Mouse (Mus musculus): ENCODE data around the gene Itm2b.

Itm2b gene

GRCm38 (mm10) chr14:73394263-73395006 is 9.3 kb upstream of the Itm2b start:
- ATAC-seq (ENCODE audit: low TSS enrichment): no peak

- no peak for ATAC-seq (ENCODE audit: low TSS enrichment)
Observed at GRCm38 (mm10) chr14:73391457-73391856, 6.4 kb upstream of the Itm2b start.

- no peak for ATAC-seq (ENCODE audit: low TSS enrichment)
Observed at GRCm38 (mm10) chr14:73390196-73390595, 5.1 kb upstream of the Itm2b start.

- ATAC-seq (ENCODE audit: low TSS enrichment): no peak
Observed at GRCm38 (mm10) chr14:73389059-73389458, 4.0 kb upstream of the Itm2b start.

- no peak for ATAC-seq (ENCODE audit: low TSS enrichment)
Observed at GRCm38 (mm10) chr14:73388546-73388945, 3.5 kb upstream of the Itm2b start.

DNA sequence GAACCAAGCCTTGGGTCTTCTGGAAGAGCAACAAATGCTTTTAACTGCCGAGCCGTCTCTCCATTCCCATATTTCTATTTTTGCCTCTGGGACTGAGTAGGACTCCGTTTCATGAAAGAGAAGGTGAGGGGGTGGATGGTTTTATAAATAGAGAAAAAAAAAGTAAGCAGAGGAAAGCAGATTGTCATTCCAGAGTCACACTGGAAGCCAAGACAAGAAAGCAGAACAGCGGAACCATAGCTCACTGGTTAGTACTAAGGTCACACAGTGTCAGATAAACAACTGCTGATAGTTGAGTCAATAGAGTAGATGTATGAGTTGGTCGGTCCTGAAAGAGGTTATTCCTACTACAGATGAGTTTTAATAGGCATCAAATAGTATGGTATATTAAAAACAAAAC is 1.4 kb upstream of the Itm2b start:
- ATAC-seq (ENCODE audit: low TSS enrichment): peak; percentile 5

GRCm38 (mm10) chr14:73385720-73386374 is 758 bp upstream of the Itm2b start:
- no peak for ATAC-seq (ENCODE audit: low TSS enrichment)

DNA sequence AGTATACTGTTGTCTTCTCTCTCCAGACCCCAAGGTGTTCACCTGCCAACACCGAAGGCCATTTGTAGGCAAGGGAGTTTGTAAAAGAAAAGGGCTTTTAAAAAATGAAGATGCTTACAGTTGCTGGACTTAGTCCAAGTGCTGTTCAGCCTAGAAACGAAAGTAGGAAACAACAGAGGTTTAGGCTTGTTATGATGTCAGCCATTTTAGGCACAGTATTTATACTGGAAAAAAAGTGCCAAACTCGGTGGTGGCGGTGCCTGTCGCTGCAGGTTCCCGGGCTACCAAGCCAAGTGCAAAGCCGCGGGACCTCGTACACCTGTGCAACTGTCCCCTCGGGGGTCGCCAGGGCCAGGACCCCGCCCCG is 560 bp downstream of the Itm2b start:
- no peak for ATAC-seq (ENCODE audit: low TSS enrichment)

GRCm38 (mm10) chr14:73383746-73384145 is 1.3 kb downstream of the Itm2b start:
- ATAC-seq (ENCODE audit: low TSS enrichment): no peak

- ATAC-seq (ENCODE audit: low TSS enrichment): peak; percentile 74
Observed at GRCm38 (mm10) chr14:73382699-73383098, 2.4 kb downstream of the Itm2b start.

GRCm38 (mm10) chr14:73381559-73381958 is 3.5 kb downstream of the Itm2b start:
- no peak for ATAC-seq (ENCODE audit: low TSS enrichment)

DNA sequence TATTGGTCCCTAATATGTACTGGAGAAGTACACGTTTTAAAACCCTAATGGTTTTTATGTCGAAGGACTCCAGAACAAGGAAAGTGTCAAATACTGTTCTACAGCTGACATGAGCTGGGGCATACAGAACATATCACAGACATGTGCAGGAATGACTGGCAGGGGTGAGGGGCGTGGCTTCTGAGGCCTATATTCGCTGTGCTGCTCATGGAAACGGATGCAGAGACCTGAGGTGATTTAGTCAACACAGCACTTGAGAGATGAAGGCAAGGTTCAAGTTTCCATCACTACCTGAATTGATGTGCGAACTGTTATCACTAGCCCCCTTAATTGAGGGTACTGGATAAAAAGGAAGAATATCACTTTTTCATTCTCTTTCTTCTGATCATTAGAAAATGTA is 7.3 kb downstream of the Itm2b start:
- ATAC-seq (ENCODE audit: low TSS enrichment): no peak

- ATAC-seq (ENCODE audit: low TSS enrichment): peak; percentile 32; the same call in 1 of the 2 replicates
Observed at GRCm38 (mm10) chr14:73376920-73377319, 8.2 kb downstream of the Itm2b start.

DNA sequence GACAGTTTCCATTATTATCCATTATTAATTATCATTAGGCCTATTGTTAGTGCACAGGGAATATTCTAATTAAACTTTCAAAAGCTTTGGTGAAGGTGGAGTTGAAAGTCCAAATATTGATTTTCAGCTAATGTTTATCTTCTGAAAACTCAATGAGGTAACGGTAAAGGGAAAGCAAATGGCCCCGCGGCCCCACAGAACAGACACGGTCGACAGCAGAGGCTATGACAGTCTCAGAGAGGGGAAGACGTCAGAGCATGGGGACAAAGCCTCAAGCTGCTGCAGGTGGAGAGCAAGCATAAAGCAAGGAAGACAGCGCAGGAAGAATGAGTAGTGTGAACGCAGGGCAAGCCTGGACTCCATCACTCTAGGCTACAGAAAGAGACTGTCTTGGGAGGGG is 9.2 kb downstream of the Itm2b start:
- ATAC-seq (ENCODE audit: low TSS enrichment): no peak

- ATAC-seq (ENCODE audit: low TSS enrichment): no peak
Observed at GRCm38 (mm10) chr14:73375445-73375844, 9.6 kb downstream of the Itm2b start.

DNA sequence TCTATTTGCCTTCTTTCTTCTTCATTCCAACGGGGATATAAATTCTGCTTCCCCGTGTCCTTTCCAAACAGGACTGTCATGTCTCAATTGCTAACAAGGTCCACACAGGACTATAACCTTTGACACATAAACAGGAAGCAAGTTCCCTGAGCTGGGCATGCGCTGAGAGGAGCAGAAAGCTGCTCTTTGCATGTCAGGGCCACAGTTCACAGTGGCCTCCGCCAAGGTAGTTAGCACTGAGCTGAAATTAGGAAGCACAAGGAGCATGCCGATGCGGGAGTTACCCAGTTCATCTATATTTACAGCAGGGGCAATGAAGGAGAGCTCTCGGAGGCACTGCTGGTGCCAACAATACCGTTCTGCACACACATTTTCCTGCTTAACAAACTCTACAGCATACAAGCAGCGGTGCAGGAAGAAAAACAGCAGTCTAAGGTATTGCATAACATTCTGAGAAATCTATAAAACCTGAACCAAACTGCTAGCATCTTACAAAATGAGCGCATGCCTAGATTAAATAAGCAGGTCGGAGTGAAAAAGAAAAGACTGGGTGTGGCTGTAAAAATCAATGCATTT is 10.7 kb downstream of the Itm2b start:
- ATAC-seq (ENCODE audit: low TSS enrichment): peak; percentile 9

GRCm38 (mm10) chr14:73373606-73374005 is 11.5 kb downstream of the Itm2b start:
- no peak for ATAC-seq (ENCODE audit: low TSS enrichment)

DNA sequence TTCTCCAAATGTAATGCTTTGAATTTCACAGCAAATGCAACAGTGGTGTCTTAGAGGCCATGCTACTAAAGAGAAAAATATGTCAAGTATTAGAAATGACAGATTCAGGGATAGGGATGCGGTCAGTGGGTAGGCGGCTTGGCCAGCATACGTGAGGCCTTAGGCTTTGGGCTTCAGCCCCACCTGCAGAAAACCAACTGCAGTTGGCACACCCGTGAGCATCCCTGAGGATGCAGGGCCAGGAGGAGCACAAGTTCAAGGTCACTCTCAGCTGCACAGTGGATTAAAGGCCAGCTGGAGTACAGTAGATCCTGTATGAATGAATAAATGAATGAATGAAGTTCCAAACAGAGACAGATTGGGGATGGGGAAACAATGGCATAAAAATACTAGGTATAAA is 12.1 kb downstream of the Itm2b start:
- no peak for ATAC-seq (ENCODE audit: low TSS enrichment)

GRCm38 (mm10) chr14:73371577-73371976 is 13.5 kb downstream of the Itm2b start:
- ATAC-seq (ENCODE audit: low TSS enrichment): no peak

- ATAC-seq (ENCODE audit: low TSS enrichment): no peak
Observed at GRCm38 (mm10) chr14:73370695-73371372, 14.3 kb downstream of the Itm2b start.

- ATAC-seq (ENCODE audit: low TSS enrichment): no peak
Observed at GRCm38 (mm10) chr14:73370078-73370670, 14.9 kb downstream of the Itm2b start.

DNA sequence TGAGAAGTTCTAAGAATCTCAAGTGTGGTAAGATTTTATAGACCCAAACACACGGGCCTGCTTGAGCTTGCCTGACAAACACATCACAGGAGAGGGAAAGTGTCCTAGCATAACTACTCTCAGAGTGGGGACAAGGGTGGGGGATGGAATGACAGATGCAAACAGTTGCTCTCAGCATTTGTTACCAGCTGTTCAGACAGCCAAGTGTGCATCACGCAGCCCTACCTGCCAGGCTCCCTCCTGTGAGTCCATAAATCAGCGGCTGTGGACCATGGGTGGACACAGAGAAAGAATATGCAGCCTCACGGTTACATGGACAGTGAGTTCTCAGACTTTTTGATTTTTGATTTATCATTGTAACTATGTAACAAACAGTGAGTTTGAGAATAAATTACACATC is 15.5 kb downstream of the Itm2b start:
- ATAC-seq (ENCODE audit: low TSS enrichment): no peak

Data from frontal cortex, adult (tissue).